Mouse (Mus musculus): ENCODE data around the gene Socs3.

DNA sequence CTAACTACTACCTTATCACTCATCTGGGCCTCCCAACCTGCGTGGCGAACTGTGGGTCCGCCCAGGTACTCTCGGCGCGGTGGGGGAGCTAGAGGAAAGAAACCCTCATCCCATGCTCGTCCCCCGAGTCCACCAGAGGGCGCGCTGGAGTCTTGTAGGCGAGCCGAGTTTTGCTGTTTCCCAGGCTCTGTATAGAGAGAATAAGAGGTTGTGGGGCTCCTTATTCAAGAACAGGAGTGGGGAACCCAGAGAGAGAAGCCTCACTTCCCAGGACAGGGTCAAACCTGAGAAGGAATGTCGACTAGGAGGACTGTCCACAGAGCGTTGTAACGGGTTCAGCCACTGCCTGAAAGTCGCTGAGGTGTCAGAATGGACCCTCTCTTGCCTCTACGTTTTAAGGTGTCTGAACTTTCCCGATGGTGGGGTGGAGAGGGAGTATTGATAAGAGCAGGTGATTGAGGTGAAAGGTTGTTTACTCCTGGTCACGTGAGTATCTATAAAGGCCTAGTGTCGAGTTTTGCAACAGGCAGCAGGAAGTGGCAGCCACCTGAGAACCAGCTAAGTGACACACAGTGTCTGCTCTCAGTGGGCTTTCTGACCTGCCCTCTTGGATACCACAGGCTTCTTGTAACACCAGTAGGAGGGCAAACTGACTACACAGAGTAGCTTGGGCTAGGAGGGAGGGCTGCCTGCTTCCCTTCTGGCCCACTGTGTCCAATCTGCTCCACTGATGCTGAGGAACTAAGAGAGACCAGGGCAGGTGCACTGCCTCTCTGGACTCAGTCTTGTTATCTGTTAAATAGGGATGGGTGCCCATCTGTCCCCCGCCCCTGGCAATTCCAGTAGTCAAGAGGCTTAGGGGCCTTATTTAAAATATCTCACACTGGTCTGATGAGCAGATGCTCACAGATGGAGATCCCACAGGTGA is at the start of gene Socs3:
- TF ChIP-seq CTCF (conservative IDR thresholded peaks at IDR 0.05; ENCODE audit: insufficient read depth, insufficient read length, low read depth, low read length) = peak; percentile 84
- TF ChIP-seq POLR2A (IDR thresholded peaks at IDR 0.05; ENCODE audit: low read depth, low read length) = no peak

Measured in kidney, adult 2 months (tissue).